Mouse (Mus musculus): ENCODE measurements around the gene Wscd1. TPM values are rescaled to one million over a fixed set of nuclear protein-coding genes. Genes with fewer than 3 reads are reported as not detected.

The Wscd1 gene
- polyA plus RNA-seq, 1 experiment from 2014 or later = 14.5 TPM

GRCm38 (mm10) chr11:71755115-71755514 is 5.4 kb downstream of the Wscd1 start:
- Histone ChIP-seq H3K27me3 (peaks cover 45% of the 10 kb centered on the region), H3K36me3 (no peaks in the 10 kb centered on the region), H3K4me3 (replicated peaks) (no peak overlapping the region), H3K9me3 (replicated peaks) (no peaks in the 10 kb centered on the region), H3K4me1 (peaks cover 11% of the 10 kb centered on the region), H3K4me2 (no peak overlapping the region), H3K27ac (no peak overlapping the region), H3K9ac (no peak overlapping the region)
- ATAC-seq (replicated peaks; ENCODE audit: low FRiP score) = no peak
- WGBS = 73% methylated on average over 2 of the region's 2 CpGs

- Histone ChIP-seq H3K36me3 (no peaks in the 10 kb centered on the region), H3K27ac (no peak overlapping the region), H3K27me3 (peaks cover 33% of the 10 kb centered on the region), H3K4me3 (replicated peaks) (no peak overlapping the region), H3K9me3 (replicated peaks) (no peaks in the 10 kb centered on the region), H3K4me2 (no peak overlapping the region), H3K4me1 (peaks cover 8% of the 10 kb centered on the region), H3K9ac (no peak overlapping the region)
- no peak for ATAC-seq (replicated peaks; ENCODE audit: low FRiP score)
- WGBS = 45% methylated on average over 3 of the region's 3 CpGs
These were observed 6.6 kb downstream of the Wscd1 start for GRCm38 (mm10) chr11:71756325-71756724.

- Histone ChIP-seq H3K36me3 (no peaks in the 10 kb centered on the region), H3K9me3 (replicated peaks) (no peaks in the 10 kb centered on the region), H3K4me2 (no peak overlapping the region), H3K27ac (no peak overlapping the region), H3K9ac (0 out of 2 replicates have a peak overlapping the region, but pooled peaks have one; percentile 23), H3K4me1 (peaks cover 3% of the 10 kb centered on the region; the same call in 1 of the 2 replicates), H3K4me3 (replicated peaks) (no peak overlapping the region), H3K27me3 (peaks cover 11% of the 10 kb centered on the region)
- ATAC-seq (replicated peaks; ENCODE audit: low FRiP score) = no peak
- WGBS = 48% methylated on average over 21 of the region's 21 CpGs
These were observed 8.7 kb downstream of the Wscd1 start for GRCm38 (mm10) chr11:71758211-71759110.

GRCm38 (mm10) chr11:71760991-71761390 is 11.3 kb downstream of the Wscd1 start:
- H3K4me3 ChIP-seq (replicated peaks) = no peak overlapping the region
- no peaks in the 10 kb centered on the region for H3K27me3 ChIP-seq
- H3K4me2 ChIP-seq = no peak overlapping the region
- H3K9me3 ChIP-seq (replicated peaks) = no peaks in the 10 kb centered on the region
- H3K4me1 ChIP-seq = peaks cover 8% of the 10 kb centered on the region; the same call in 1 of the 2 replicates
- no peak overlapping the region for H3K27ac ChIP-seq
- no peaks in the 10 kb centered on the region for H3K36me3 ChIP-seq
- 69% methylated on average over 9 of the region's 9 CpGs for WGBS
- no peak for ATAC-seq (replicated peaks; ENCODE audit: low FRiP score)
- H3K9ac ChIP-seq = no peak overlapping the region

GRCm38 (mm10) chr11:71763154-71763553 is 13.4 kb downstream of the Wscd1 start:
- no peak for ATAC-seq (replicated peaks; ENCODE audit: low FRiP score)
- H3K9ac ChIP-seq = no peak overlapping the region

GRCm38 (mm10) chr11:71763651-71764275 is 14.0 kb downstream of the Wscd1 start:
- Histone ChIP-seq H3K9me3 (replicated peaks) (no peaks in the 10 kb centered on the region), H3K9ac (no peak overlapping the region), H3K4me3 (replicated peaks) (no peak overlapping the region), H3K27me3 (0 out of 2 replicates have a peak, but pooled peaks cover 3% of the 10 kb centered on the region), H3K4me2 (no peak overlapping the region), H3K4me1 (0 out of 2 replicates have a peak, but pooled peaks cover 5% of the 10 kb centered on the region), H3K27ac (no peak overlapping the region), H3K36me3 (no peaks in the 10 kb centered on the region)
- 58% methylated on average over 5 of the region's 5 CpGs for WGBS
- ATAC-seq (replicated peaks; ENCODE audit: low FRiP score) = no peak

More at GRCm38 (mm10) chr11:71763154-71763553, 13.4 kb downstream of the Wscd1 start:
- Histone ChIP-seq H3K4me2 (no peak overlapping the region), H3K27ac (no peak overlapping the region), H3K9me3 (replicated peaks) (no peaks in the 10 kb centered on the region), H3K27me3 (0 out of 2 replicates have a peak, but pooled peaks cover 3% of the 10 kb centered on the region), H3K4me3 (replicated peaks) (no peak overlapping the region), H3K36me3 (no peaks in the 10 kb centered on the region), H3K4me1 (peaks cover 7% of the 10 kb centered on the region; the same call in 1 of the 2 replicates)
- 43% methylated on average over 5 of the region's 5 CpGs for WGBS

GRCm38 (mm10) chr11:71764743-71765142 is 15.0 kb downstream of the Wscd1 start:
- no peak overlapping the region for H3K4me3 ChIP-seq (replicated peaks)
- H3K4me1 ChIP-seq = 0 out of 2 replicates have a peak, but pooled peaks cover 5% of the 10 kb centered on the region
- H3K36me3 ChIP-seq = no peaks in the 10 kb centered on the region
- H3K27me3 ChIP-seq = peaks cover 3% of the 10 kb centered on the region; the same call in 1 of the 2 replicates
- no peak overlapping the region for H3K4me2 ChIP-seq
- H3K9ac ChIP-seq = no peak overlapping the region
- no peak for ATAC-seq (replicated peaks; ENCODE audit: low FRiP score)
- no peak overlapping the region for H3K27ac ChIP-seq
- 68% methylated on average over 2 of the region's 2 CpGs for WGBS
- H3K9me3 ChIP-seq (replicated peaks) = no peaks in the 10 kb centered on the region

GRCm38 (mm10) chr11:71765335-71765734 is 15.6 kb downstream of the Wscd1 start:
- Histone ChIP-seq H3K9me3 (replicated peaks) (no peaks in the 10 kb centered on the region), H3K4me3 (replicated peaks) (no peak overlapping the region), H3K4me2 (no peak overlapping the region), H3K36me3 (no peaks in the 10 kb centered on the region), H3K27ac (no peak overlapping the region), H3K27me3 (peaks cover 3% of the 10 kb centered on the region; the same call in 1 of the 2 replicates), H3K4me1 (0 out of 2 replicates have a peak, but pooled peaks cover 5% of the 10 kb centered on the region), H3K9ac (no peak overlapping the region)
- no peak for ATAC-seq (replicated peaks; ENCODE audit: low FRiP score)
- 55% methylated on average over 6 of the region's 6 CpGs for WGBS

GRCm38 (mm10) chr11:71766380-71766779 is 16.7 kb downstream of the Wscd1 start:
- no peak for ATAC-seq (replicated peaks; ENCODE audit: low FRiP score)
- H3K9ac ChIP-seq = no peak overlapping the region
- 94% methylated on average over 1 of the region's 1 CpGs for WGBS

GRCm38 (mm10) chr11:71767726-71768125 is 18.0 kb downstream of the Wscd1 start:
- WGBS = 83% methylated on average over 3 of the region's 3 CpGs
- no peak overlapping the region for H3K4me2 ChIP-seq
- H3K27me3 ChIP-seq = peaks cover 5% of the 10 kb centered on the region; the same call in 1 of the 2 replicates
- no peak overlapping the region for H3K27ac ChIP-seq
- peaks cover 14% of the 10 kb centered on the region for H3K4me1 ChIP-seq
- H3K9ac ChIP-seq = no peak overlapping the region
- no peaks in the 10 kb centered on the region for H3K36me3 ChIP-seq
- H3K4me3 ChIP-seq (replicated peaks) = no peak overlapping the region
- no peaks in the 10 kb centered on the region for H3K9me3 ChIP-seq (replicated peaks)
- no peak for ATAC-seq (replicated peaks; ENCODE audit: low FRiP score)

More at GRCm38 (mm10) chr11:71766380-71766779, 16.7 kb downstream of the Wscd1 start:
- no peak overlapping the region for H3K27ac ChIP-seq
- no peak overlapping the region for H3K4me3 ChIP-seq (replicated peaks)
- H3K27me3 ChIP-seq = peaks cover 5% of the 10 kb centered on the region; the same call in 1 of the 2 replicates
- H3K4me1 ChIP-seq = 0 out of 2 replicates have a peak, but pooled peaks cover 5% of the 10 kb centered on the region
- no peaks in the 10 kb centered on the region for H3K36me3 ChIP-seq
- H3K4me2 ChIP-seq = no peak overlapping the region
- no peaks in the 10 kb centered on the region for H3K9me3 ChIP-seq (replicated peaks)

- Histone ChIP-seq H3K36me3 (no peaks in the 10 kb centered on the region), H3K27me3 (peaks cover 14% of the 10 kb centered on the region; the same call in 1 of the 2 replicates), H3K4me2 (no peak overlapping the region), H3K9me3 (replicated peaks) (no peaks in the 10 kb centered on the region), H3K4me1 (peaks cover 23% of the 10 kb centered on the region), H3K9ac (no peak overlapping the region), H3K4me3 (replicated peaks) (no peak overlapping the region), H3K27ac (no peak overlapping the region)
- no peak for ATAC-seq (replicated peaks; ENCODE audit: low FRiP score)
- WGBS = 38% methylated on average over 8 of the region's 8 CpGs
These were observed 20.0 kb downstream of the Wscd1 start for GRCm38 (mm10) chr11:71769744-71770143.

GRCm38 (mm10) chr11:71770479-71770878 is 20.8 kb downstream of the Wscd1 start:
- Histone ChIP-seq H3K4me3 (replicated peaks) (no peak overlapping the region), H3K4me1 (peaks cover 20% of the 10 kb centered on the region), H3K9me3 (replicated peaks) (no peaks in the 10 kb centered on the region), H3K4me2 (no peak overlapping the region), H3K27me3 (peaks cover 14% of the 10 kb centered on the region; the same call in 1 of the 2 replicates), H3K36me3 (no peaks in the 10 kb centered on the region), H3K9ac (no peak overlapping the region), H3K27ac (no peak overlapping the region)
- ATAC-seq (replicated peaks; ENCODE audit: low FRiP score) = no peak
- 49% methylated on average over 2 of the region's 2 CpGs for WGBS
